Mouse (Mus musculus) bone marrow macrophage, adult 2 months (primary cell): ENCODE results near the gene Hs6st3.

ENCODE experiments used
- CTCF ChIP-seq: IDR thresholded peaks from 2 replicates; pipeline ENCODE4 v1.5.1; 2012; ENCODE audit warnings: low read depth, mild to moderate bottlenecking, low read length, moderate library complexity
- POLR2A ChIP-seq: IDR thresholded peaks from 2 replicates; pipeline ENCODE4 v1.6.1; 2012; ENCODE audit warnings: mild to moderate bottlenecking, low read depth, low read length, borderline replicate concordance

DNA sequence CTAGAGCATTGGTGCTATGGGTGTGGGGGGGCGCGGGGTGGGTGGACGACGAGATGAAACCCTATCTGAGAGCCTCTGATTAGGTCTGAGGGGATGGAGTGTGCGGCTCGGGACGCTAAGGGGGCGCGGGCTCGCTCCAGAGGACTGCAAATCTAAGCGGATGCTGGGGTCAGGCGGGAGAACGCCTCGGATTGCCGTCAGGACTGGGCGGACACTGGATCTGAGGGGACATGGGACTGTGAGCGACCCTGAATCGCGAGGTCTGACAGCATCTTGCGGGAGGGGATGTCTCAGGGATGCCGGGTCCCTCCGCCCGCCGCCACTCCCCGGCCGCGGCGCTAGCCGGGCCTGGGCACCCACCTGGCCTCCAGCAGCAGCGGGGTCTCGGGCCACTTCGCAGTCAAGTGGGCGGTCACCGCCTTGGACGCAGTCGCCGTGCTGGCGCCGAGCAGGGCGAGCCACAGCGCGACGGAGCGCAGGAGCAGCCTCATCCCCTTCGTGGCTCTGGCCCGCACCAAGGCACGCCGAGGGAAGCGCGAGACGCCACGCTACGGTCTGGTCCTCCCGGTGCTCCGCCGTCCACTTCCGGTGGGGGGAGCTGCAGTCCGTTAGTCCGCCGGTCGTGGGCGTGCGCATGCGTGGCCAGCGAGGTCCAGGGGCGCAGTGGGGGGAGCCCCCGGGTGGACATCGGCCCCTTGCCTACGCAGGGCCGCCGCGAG lies 39.1 kb upstream of the Hs6st3 start, which contains the start of gene Uggt2:
- TF ChIP-seq POLR2A (no peak), CTCF (no peak)
